Mouse (Mus musculus): ENCODE measurements at regions not wholly inside any gene's neighbourhood (a gene's known extent, or its start where the extent isn't known, plus 50 kb on each side); places are given as distances from the start of the nearest gene placed in this dataset.

DNA sequence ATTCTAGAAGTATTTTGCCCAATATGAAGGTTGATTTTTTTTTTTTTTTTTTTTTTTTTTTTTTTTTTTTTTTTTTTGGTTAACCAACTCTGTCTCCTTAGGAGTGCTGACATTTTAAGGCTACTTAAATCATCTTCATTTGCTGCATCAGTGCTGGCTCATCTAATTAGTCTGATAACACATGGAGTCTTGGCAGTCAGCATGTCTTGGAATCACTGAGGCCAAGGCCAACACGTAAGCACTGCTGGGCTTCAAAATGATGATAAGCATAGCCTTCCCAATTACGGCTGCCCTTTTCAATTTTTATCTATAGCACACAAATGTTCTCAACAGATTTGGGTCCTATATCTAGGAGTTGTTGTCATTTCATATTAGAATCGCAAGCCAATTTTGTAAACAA, 121.5 kb upstream of the Bche start:
- DNase-seq (ENCODE audit: low read depth), result peak; percentile 58
- no peak for TF ChIP-seq CTCF (IDR thresholded peaks at IDR 0.05; ENCODE audit: borderline replicate concordance, extremely low read depth, insufficient read depth, insufficient read length)
- no peak for TF ChIP-seq POLR2A (IDR thresholded peaks at IDR 0.05; ENCODE audit: borderline replicate concordance, extremely low read depth, insufficient read depth, insufficient read length, poor library complexity, severe bottlenecking)
